Mouse (Mus musculus): ENCODE results near the gene Fut2.

- TF ChIP-seq GATA1 (IDR thresholded peaks at IDR 0.05; ENCODE audit: low read length) = no peak
- no peak for TF ChIP-seq TAL1 (IDR thresholded peaks at IDR 0.05; ENCODE audit: low read length)
Measured at GRCm38 (mm10) chr7:45605704-45606289, 60.4 kb downstream of the Fut2 start.
